Mouse (Mus musculus) testis, adult 2 months (tissue): Measurements from ENCODE around the gene Ddx10.

Source experiments
- CTCF ChIP-seq: fragments of 200-500 bp; IDR thresholded peaks from 2 replicates; pipeline ENCODE4 v1.5.1; 2012; ENCODE audit warnings: low read depth, mild to moderate bottlenecking, inconsistent platforms, low read length, moderate library complexity; ENCODE audit not compliant: control insufficient read depth, insufficient read depth, insufficient replicate concordance
- POLR2A ChIP-seq: fragments of 200-500 bp; IDR thresholded peaks from 2 replicates; pipeline ENCODE4 v1.6.1; 2012; ENCODE audit warnings: low read depth, mild to moderate bottlenecking, inconsistent platforms, low read length, moderate library complexity; ENCODE audit not compliant: control insufficient read depth

DNA sequence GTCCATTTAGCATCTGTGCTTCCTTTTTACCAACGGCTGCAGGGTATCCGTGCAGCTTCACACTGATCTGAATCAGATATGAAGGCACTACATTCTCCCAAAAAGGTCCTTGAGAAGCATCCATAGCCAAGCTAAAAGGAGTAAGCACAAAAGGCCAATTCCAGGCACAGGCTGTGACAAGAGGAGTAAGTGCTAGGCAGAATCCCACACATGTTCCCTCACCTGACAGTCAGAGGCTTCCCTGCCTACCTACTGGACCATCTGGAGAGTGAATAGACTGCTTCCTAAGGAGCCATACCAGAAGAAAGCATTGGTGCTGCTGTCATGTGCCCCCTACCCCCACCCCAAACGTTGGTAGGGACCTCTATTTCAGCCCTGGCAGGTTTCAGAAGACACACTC is 192.5 kb downstream of the Ddx10 start:
- TF ChIP-seq CTCF: no peak
- TF ChIP-seq POLR2A: no peak
